Mouse (Mus musculus) layer of hippocampus, postnatal 14 days (tissue): Measurements from ENCODE around the gene Plekhm2. TPM values are rescaled to one million over a fixed set of nuclear protein-coding genes. Genes with fewer than 3 reads are reported as not detected.

Experiments
- DNase-seq, 2 experiments: peaks; one replicate each; pipeline ENCODE4 v3.0.0; 2021 to 2022; ENCODE audit warnings: low spot score in 2 of 2, mixed read lengths in 1 of 2
- total RNA-seq, 2 experiments: library from RNA; stranded (reverse); gene quantifications; 2 replicates each; pipeline ENCODE4 v1.2.3; 2021

Gene Plekhm2
- total RNA-seq, 2 experiments from 2014 or later, result 47.8 to 55.4 TPM

DNA sequence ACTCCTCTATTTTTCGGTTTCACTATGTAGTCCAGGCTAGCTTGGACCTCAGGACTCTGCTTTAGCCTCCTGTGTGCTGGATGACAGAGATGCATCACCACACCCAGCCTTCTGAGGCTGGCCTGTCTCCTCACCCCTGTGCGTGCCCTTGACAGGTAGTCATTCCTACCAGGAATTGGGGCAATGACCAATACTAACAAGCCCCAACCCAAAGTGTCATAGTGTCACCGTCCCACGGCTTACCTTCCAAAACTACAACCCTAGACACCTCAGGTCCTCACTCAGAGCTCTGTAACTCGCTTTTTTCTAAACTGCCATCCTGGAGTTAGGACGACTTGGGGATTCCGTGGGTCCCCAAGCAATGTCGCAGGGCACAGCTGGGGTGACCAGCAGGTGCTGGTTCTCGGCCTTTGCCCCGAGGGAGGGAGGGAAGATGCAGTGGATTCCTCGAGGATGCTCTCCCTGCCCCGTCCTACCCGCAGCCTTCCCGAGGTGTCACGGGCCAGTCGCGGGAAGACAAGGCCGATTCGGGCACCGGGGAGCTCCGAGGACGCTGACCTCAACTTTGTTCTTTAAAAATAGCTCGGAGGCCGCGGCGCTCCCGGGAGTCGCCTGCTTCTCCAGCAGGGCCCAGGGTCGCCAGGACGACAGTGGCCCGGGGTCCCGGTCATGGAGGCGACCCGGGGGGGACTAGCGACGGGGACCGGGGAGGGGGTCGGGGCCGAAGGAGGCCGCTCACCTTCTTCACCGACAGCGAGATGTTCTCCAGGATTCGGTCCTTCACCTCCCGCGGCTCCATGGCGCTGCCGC lies 1.4 kb downstream of the Plekhm2 start:
- DNase-seq, result peak in 1 of 2 experiments; percentile 48

DNA sequence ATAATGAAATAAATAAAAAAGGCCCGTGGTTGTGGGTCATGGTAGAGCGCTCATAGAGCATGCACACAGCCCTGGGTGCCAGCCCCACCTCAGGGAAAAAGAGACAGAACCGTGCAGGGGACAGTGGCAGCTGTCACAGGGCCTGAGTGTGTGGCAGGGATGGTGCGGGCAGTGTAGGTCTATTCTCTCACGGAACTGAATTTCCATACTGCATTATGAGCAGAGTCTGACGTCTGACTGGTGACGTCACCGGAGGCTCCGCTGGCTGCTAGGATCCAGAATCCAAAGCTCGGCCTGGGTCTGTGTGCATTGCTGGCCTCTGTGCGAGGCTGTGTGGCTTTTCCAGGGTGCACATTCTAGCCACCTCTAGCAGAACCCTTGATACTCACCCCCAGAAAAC lies 3.8 kb downstream of the Plekhm2 start:
- no peak for DNase-seq

DNA sequence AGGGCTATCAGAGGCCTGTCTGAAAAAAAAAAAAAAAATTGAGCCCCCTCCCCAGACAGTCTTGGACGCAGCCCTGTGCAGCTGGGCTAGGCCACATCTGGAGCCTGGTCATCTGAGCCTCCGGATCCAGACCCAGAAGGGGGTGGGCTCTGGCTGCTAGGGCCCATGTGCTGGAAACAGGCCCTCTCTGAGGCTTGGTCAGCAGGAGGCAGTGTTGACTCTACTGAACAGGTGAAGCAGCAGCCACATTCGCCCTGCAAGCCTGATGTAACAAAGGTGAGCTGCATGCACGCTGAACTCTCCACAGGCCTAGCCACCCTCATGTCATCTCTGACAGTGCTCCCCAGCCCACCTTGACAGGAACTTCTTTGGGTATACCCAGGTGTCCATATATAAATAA lies 5.0 kb downstream of the Plekhm2 start:
- no peak for DNase-seq

DNA sequence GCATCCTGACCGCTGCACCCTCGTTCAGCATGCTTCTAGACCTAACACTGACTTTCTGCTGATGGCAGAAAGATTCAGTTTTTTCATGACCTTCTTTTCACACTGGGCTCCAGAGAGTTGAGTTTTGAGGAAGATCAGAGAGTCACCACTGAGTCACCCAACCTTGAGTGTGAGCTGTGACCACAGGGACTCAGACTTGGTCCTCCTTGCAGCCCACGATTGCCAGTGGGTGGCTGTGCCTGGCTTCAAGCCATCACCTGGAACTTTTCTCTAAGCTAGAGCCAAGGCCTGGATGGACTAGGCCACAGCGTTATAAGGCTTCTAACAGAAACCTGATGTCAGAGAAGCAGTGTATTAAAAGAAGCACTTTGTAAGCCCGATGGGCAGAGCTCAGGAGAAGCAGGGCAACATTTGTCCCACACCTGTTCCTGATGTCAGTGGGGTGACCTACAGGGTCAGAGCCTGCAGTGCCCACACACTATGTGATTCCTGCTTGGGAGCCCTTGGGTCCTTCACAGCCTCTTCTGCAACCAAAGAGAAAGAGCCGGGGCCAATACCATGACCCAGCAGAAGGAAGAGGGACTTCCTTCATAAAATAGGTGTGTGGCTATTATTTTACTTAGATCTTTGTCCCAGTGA lies 5.7 kb downstream of the Plekhm2 start:
- no peak for DNase-seq

DNA sequence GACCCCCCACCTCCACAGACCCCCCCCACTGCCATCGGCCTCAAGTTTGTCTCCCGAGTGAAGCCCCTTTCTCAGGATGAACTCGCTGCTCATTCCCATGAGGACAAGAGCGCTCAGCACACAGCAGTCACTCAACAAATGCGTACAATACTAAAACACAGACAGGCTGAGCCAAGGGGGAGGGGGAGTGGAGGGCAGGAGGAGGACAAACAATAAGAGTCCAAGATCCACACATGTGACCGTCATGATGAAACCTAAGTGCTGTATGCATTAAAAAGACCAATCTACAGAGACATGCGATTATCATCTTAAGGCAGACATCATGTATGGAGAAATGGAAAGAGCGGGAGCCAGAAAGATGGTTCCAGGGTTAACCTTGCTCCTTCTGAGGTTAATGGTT lies 7.8 kb downstream of the Plekhm2 start:
- DNase-seq, result no peak

DNA sequence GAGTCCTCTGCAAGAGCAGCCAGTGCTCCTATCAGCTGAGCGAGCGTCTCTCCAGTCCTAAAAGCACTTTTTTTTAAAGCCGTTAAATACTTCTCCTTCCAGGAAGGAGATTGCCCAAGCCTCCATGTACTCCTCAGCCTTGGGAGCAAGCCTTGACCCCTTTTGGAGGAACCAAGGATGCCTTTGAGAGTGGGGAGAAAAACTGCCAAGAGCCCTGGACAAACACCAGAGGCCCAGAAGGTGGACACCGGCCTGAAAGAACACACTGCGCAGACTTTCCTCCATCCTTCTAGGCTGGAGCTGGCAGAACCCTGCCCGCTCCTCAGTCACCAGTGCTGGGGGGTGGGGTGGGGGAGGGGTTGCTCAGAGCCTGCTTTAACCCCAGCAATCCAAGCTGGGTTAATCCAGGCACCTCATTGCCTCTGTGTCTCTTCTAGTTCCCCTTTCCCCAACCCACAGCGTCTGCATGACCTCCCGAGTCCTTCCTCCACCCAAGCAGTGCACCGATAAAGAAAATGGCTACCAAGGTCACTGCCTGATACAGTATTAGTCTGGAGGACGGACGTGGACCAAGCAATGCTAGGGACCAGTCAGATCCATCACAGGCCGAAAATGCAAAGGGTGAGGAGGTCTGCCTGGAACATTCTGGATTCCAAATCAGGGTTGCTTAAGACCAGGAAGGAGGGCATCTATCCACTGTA lies 8.6 kb downstream of the Plekhm2 start:
- peak in 1 of 2 experiments; percentile 48 for DNase-seq

DNA sequence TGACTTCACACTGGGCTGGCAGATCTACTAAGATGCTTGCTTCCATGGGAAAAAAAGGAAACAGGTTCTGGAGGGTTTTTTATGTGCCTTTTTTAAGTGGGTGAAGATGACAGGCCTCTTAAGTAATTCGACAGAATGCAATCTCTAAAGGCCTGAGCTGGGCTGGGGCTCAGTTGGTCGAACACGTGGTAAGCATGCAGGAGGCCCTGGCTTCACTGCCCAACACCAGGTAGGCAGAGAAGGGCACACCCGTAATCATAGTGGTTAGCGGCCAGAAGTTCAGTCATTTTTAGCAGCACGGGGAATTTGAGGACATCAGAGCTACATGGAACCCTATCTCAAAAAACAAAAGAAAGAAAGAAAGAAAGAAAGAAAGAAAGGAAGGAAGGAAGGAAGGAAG lies 10.2 kb downstream of the Plekhm2 start:
- no peak for DNase-seq

DNA sequence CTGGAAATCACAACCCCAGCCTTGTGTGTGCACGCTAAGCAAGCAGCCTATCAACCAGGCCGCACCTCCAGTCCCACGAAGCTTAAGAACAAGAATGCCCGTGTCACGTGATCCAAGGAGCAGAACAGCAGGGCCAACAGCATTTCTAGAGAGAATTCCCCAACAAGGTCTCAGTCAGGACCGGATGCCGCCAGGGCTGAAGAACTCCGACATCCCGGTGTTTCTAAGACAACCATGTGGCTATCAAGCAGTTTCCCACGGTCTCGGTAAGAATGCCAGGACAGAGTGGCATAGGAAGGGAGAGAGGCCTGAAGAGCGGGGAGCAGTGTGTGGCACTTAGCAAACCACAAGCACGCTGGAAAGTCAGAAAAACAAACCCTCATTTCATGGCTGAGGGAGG lies 10.9 kb downstream of the Plekhm2 start:
- no peak for DNase-seq

DNA sequence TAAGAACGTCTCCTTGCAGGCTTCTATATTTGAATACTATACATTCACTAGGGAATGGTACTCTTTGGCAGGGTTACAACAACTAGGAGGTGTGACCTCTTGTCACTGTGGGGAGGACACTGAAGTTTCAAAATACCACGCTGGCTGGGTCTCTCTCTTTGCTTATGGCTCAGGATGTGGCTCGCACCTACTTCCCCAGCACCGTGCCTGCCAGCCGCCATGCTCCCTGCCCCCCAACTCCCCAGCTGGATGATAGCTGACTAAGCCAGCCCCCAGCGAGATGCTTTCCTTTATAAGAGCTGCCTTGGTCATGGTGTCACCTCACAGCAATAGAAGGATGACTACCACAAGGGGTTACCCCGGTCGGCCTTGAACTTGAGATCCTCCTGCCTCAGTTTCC lies 11.7 kb downstream of the Plekhm2 start:
- DNase-seq, result no peak

DNA sequence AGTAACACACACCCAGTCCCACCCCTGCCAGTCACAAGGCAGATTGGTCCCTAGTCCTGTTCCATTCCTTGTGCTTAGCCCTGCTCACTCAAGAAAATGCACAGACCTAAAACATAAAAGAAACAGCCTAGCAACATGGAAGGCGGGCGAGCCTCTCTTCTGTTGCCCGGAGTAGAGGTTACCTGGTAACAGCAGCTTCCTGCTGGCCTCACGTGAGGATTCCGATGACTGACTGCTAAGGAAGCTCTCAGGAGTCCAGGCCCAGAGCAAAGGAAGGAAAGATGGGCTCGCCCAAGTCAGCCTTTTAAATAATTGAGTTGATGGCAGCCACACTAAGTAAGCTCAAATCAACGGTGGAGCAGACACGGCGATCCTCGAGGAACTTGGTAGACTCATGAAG lies 12.8 kb downstream of the Plekhm2 start:
- no peak for DNase-seq

DNA sequence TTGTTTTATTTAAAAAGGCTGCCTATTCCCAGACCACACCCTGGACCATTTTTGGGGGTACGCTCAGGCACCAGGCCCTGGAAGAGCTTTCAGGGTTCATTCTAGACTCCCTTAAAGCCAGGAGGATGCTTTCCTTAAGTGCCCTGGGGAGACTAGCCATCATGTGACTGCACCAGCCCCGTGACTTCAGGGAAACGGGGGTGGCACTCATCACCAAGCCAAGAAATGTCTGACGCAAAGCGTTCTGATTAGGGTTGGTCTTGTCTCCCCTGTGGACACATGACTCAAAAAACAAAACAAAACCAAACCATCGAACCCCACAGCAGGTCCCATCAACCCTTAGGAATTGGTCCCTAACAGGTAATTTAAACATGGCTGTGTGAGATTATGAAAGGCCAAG lies 13.4 kb downstream of the Plekhm2 start:
- DNase-seq, result no peak

DNA sequence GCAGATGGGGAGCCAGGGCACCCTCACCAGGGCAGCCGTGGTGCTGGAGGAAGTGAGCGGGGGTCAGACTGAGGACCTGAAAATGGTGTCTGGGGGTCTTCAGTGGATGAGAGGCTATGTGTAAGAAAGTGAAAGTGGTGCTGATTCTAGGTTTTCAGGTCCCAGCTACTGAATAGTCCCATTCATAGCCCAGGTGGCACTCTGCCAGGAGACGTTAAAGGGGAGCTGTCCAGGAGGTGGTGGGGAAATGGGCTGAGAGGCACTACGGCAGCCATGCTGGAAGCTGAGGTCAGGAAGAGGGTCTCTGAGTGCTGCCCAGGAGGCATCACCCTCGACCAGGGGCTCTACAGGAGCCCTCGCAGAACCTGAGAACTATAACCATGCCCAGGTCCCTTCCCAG lies 15.5 kb downstream of the Plekhm2 start:
- peak in 1 of 2 experiments; percentile 47 for DNase-seq

DNA sequence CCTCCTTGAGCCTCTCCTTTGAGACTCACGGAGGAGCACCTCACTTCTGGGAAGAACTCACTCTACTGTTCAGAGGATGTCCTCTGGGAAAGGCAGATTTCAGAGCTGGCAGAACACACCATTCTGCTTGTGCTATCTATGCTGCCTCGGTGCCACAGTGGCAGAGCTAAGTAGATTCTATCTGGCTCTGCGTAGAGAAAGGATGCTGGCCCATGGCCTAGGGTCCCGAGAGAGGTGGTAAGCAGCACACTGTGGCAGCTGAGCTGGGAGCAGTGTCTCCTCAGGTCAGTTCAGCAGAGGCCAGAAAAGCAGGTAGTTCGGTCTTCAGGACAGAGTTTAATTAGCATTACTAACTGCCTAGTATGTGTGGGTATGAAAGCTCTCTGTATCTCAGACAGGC lies 16.4 kb downstream of the Plekhm2 start:
- no peak for DNase-seq

DNA sequence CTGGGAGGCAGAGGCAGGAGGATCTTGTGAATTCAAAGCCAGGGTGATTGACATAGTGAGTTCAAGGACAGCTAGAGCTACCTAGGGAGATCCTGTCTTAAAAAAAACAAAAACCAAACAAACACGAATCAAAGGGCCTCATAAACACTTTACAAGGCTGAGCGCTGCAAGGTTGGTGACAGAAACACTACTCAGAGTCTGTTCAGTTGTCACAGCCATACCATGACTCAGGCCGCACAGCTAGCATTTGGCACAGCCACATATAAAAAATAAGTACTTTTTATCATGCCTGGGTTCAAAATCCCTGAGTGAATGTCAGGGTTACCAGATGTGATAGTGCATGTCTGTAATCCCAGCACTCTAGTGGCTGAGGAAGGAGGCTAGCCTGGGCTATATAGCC lies 17.5 kb downstream of the Plekhm2 start:
- DNase-seq, result no peak

DNA sequence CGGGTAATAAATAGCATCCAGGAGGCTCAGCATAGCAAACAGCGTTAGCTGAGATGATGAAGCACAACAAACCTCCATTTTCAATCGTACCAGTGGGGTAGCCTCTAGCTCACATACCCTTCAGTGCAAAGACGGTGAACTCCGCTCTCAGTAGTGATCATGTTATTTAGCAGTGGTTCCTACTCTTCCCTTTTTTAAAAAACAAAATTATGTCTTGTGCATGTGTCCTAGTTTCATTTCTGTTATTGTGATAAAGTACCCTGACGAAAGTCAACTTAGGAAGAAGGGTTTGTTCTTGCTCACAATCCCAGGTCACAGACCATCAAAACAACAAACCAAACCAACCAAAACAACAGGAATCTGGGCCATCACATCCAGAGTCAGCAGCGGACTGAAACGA lies 18.7 kb downstream of the Plekhm2 start:
- DNase-seq, result no peak

DNA sequence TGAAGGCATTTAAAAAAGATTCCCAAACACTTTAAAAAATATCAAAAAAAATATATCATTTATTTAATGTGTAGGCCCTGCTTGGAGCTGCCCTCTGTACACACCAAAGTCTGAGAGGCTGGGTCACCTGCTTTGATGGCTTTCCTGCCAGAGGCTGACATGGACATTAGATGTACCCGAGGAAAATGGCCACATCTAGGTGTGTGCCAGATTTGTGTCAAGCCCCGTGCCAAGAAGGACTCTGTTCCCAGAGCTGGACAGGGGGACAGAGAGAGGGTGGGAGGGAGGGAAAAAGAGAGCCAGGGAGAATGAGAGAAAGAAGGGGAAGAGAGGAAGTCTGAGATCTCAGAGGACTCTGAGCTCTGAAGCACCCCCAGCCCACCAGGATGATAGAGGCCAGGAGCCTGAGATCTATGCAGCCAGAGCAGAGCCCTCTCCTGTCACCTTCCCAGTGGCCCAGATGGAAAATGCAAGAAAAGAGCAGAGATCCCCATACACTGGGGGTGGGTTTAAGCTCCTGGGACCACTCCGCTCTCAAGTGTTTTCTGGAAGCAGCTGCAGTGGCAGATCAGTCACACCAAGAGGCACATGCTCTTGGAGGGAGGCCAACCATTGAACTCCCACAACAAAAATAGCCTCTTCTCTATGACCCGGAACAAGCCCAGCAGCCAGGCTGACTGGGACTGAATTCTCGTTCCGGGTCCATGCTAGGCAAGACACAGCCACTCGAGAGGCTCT lies 21.4 kb downstream of the Plekhm2 start:
- peak in 1 of 2 experiments; percentile 69 for DNase-seq

DNA sequence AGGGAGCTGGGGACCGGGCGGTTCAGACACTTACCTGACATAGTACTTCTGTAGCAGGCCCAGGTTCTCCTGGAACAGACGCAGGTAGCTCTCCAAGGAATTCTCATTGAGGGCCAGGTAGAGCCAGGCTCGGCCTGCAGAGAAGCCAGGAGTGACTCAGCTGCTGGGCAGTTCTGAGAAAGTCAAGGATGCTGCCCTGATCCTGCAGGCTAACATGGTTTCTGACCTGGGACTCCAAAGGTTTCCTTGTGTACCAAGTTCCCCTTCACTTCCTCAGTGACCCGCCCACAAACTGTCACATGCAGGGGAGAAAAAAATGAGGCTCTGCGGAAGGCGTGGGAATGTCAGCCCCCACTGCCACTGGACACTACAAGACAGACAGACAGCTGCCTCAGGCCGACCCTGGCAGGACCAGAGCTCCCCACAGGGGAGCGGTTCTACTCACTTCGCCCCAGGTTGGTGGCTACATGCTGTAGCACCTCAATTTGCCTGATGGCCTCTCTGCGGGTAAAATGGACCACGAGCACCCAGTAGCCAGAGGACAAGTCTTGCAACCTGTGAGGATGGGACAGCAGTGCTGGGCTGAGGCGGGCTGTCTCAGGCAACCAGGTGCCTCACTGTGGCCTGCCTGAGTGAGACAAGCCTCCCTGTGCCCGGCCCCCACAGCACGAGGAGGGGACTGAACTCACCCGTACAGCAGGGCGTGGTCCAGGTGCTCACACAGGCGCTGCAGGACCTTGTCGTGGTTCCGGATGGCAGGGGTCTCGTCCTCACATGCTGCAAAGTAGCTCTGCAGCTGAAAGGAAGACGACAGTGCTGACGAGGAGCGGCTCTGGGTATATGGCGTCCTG lies 22.5 kb downstream of the Plekhm2 start:
- DNase-seq, result no peak

DNA sequence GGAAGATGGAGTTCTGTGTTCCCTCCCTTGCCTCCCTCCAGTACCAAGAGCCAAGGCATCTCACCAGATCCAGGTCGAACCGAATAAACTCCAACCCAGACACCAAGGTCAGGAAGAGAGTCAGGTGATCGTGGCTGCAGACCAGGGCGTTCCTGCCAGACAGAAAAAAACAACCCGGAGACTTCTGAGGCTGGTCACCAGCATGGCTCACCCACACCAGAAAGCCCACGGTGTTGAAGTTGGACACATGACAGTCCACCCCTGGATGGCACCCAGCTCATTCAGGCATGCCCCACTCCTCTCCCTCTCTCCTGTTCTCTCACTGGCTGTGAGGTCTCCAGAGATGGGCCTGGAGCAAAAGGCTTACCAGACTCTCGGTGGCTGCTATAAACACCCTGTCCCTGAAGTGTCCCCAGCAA lies 23.3 kb downstream of the Plekhm2 start:
- no peak for DNase-seq

DNA sequence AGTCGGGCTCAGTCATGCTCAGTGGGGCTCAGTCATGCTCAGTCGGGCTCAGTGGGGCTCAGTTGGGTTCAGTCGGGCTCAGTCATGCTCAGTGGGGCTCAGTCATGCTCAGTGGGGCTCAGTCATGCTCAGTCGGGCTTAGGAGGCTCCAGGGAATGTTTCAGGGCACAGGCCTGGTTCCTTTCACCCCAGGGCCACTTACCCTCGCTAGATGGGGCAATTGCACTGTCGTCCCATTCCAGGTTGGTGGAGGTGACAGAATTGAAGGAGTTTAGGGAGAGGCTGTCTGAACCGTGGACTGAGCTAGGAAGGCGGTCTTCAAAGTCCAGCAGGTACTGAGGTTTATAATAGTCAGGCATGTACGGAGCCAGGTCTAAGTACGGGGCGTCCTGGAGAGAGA lies 25.2 kb downstream of the Plekhm2 start:
- DNase-seq, result no peak

DNA sequence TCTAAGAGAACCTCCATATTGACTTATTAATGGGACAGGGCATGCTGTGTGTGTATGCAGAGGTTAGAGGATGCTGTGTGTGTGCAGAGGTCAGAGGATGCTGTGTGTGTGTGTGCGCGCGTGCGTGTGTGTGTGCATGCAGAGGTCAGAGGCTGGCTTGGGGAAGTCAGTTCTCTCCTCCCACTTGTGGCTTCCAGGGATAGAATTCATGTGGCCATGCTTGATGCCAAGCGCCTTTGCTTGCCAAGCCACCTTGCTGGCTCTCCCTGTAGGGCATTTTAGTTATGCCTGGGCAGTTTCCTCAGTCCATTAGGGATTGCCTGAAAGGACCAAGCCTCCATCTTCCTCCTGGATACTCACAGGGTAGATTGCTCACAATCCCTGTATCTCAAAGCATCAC lies 28.0 kb downstream of the Plekhm2 start:
- no peak for DNase-seq

DNA sequence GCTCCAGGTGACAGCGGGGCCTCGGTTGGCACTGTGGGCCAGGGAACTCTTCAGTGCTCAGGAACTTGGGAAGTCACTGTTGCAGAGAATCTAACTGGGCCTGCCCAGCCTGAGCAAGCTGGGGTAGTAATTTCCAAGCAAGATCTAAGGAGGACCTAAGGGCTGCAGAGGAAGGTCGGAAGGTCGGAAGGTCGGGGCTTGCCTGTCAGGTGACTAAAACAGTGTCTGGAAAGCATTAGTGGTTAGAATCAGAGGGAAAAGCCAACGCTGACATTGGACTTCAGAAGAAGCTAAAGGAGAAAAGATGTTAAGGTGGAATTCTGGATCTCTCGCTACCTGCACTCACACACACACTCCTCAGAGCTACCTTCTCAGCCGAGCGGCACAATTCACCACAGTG lies 28.7 kb downstream of the Plekhm2 start:
- DNase-seq, result no peak
